Mouse (Mus musculus) 416B (cell line): ENCODE measurements around the gene Slc7a1.
"Not testable (repeated sequence)": the region's sequence is repeated elsewhere in the genome, so short reads cannot be mapped to it uniquely, and the experiment has no call there.

Experiments used
- DNase-seq: peaks from one replicate; pipeline ENCODE4 v3.0.0; 2011; ENCODE audit warnings: low read depth

Gene Slc7a1

DNA sequence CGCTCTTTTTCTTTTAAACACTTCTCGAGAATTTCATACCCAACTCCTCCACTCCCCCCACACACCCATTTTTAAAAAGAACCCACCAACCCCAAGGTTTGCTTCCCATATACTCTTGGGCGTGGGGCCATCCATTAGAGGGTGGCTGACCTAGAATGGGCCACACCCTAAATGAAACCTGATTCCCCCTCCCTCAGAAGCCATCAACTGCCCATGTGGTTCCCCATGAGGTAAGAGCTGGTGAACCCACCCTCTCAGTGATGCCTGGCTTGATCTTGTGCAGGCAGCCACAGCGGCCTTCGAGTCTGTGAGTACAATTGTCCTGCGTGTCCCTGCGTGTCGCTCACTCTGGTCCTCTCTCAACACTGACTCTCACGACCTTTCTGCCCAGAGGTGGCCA lies 33.2 kb downstream of the Slc7a1 start:
- DNase-seq = no peak

DNA sequence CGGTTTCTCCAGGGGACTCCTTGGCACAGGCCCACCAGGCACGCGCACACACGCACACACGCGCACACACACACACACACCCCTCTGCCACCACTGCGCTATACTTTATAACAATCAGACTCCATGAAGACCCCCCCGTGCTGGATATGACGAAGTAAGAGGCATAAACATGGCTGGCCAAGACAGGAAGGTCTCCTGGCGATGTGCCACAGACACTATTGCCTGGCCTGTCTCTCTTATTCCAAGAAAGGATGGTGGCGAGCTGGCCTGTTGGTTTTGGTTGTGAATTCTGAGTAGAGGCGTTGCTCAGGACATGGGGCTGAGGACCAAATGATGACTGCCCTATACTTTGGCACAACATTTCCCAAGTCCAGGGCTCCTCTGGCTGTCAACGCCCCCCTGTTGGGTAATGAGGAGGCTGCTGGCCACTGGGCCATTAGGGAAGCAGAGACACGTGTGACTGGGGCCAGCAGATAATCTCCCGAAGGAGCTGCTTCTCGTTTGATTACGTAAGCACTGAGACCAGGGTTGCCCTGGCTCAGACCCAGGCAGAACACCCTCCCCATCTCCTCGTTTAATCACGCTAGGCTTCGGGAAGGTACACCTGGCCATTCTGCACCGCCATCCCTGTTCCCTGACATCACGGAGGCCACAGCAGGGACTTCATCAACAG lies 36.1 kb downstream of the Slc7a1 start:
- peak; percentile 49 for DNase-seq

DNA sequence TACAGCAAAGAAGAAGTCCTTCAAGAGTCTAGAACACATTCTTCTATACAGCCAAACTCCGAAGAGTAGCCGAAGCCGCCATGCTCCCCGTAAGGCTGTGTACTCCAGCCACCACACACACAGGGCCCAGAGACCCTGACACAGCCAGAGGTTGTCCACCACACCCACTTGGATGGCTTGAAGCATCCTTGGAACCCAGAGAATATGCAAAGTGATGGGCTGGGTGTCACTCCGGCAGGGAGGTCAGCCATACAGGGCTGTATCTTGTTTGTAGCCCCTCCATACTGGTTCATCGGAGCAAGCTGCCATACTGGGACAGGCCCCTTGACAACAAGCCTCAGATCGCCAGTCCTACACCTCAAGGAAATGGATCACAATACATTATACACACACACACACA lies 37.4 kb downstream of the Slc7a1 start:
- no peak for DNase-seq

DNA sequence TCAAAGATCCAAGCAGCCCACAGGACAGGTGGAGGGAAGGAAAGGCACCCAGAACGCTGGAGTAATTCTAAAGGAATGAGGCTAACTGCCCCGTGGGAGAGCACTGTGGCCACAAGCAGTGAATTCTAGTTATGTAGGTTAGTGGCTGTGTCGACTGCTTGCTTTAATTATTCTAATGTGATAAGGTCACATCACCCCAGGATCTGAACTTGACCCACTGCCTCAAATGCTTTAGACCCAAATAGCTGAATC lies 38.0 kb downstream of the Slc7a1 start:
- DNase-seq = no peak

DNA sequence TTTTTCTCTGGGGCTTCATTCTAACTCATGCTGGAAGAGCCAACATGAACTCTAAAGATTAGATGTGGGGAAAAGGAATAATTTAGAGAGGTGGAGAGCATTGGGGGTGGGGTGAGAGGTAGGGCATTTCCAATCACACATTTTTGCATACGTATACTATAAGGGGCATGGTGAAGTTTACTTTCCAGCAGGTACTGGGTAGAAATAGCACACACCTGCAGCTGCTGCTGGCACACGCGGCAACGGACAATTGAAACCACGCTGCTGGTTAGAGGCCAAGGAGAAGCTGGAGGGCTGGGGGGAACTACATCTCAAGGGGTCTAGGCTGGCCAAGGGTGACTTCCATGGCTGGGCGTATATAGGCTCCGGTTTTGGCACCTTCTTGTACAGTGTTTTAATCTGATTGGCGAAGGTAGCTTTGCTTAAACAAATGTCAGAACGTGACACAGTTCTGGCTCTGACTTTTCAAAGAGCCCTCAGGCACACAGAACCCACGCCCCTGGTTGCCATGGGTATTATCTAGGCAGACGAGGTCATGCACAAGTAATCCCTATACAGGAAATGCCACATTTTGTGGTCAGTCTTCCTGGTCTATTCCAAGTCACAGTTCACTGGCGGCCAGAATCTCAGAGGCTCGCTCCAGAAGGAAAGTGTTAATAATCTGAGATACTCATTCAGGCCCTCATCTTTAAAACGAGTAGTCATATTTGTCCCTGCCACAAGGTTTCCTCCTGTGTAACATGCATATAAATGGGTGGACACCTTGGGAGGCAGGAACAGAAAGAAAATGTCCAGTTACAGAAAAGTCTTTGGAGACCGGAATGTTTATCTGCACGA lies 38.6 kb downstream of the Slc7a1 start:
- peak; percentile 32 for DNase-seq

DNA sequence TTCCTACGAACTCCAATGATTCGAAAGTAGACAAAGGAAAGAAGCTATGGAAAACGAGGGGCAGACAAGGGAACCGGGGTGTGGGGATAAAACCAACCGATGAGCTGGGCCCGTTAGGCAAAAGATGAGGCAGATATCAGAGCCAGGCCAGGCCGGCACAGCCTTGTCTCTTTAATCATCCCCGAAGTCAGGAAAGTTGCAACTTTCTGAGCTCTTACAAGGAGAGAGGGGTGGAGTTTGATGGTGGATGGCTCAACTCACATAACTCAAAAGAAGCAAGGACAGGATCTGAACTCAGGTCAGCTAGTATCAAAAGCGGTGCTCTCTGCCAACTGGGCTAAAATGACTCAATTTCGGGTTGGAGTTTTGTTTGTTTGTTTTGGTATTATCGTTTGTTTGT lies 40.6 kb downstream of the Slc7a1 start:
- DNase-seq = no peak

DNA sequence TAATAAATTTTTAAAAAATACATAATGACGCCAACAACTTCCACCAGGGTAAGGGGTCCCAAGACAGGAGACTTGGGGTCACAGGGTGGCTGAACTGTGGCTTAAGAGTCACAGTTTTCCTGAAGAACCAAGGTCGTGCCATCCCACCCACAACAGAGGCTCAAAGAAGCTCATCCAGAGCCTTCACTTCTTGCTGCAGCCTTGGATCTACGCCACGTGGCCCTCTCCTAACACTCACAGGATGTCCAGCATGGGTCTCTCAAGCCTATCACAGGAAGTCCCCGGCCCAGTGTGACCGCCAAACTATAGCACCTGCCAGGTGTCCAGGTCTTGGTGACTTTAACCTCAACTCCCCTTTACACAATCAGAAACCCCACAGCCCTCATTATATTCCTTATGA lies 42.5 kb downstream of the Slc7a1 start:
- no peak for DNase-seq

DNA sequence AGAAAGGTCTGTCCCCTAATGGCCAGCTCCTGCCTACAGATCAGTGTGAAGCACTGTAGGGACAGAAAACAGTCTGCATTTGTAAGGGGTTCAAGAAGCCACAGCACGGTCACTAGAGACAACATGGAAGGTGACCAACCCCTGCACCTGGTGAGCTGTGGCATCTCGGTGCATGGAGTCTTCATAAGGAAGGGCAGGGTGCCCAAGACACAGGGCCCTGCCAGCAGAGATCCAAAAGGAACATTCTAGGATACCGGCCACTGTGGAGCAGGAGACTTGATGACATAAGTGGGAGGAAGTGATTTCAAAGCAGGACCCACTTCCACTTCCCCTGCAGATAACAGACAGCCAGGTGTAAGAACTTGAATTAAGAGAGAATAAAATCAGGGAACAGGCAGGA lies 43.9 kb downstream of the Slc7a1 start:
- no peak for DNase-seq

DNA sequence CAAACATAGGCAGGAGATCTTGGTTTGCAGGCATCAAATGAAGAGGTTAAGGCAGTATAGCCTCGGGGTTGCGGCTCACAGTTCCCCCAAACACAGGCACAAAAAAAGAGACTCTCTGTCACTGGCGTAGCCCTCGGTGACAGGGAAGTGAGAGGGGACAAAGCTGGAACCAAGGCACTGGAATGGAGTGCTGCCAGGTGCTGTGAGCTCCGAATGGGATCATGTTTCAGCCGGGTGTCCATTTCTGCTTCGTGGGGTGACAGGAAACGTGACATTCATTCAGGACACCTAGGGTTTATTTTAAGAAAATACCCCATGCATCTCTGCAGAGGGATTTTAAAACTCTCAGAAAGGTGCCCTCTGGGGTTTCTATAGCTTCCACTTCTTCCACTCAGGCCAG lies 45.2 kb downstream of the Slc7a1 start:
- no peak for DNase-seq

DNA sequence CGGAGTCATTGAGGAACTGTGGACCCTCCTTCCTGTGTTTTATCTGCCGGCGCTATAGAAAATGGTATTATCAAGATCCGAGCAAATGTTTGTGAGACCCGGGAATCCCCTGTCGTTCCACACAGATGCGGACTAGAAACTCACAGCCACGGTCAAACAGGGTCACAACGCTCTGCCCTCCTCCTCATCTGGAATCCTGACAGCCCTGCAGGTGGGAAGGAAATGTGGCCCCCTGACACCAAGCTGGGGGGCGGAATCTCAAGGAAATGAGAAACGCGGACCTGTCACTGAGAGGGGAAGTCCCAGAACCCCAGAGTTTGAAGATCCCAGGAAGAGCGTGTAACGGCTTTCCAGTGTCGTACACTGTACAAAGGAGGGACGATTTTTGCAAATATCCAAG lies 46.3 kb downstream of the Slc7a1 start:
- DNase-seq = no peak

DNA sequence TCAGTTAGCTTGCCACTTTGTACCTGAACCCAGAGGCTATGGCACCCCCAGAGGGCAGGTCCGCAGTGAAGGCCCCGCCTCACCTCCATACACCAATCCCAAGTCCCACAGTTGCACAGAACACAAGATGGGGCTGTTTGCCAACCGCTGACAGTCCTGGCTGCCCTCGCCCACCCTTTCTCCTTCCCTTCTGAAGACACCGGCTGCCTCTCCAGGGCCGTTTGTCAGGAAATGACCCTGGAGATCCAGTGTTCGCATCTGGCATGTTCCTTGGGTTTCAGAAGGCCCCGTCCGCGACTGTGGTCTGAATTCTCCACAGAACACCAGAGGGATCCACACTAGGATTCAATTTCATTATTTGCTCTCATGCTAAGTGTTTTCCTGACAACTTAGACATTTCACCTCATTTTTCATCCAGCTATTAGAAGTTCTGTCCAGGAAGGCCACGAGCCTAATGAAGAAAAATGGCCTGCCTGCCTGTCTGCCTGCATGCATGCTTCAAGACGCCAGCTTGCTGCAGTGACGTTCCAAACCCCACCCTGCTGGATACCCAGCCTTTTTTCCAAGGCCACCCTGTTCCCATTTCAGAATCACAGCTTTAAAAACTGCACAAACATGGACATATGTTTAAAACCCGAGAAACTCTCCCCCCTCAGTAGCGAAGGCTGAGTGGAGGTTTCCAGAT lies 50.2 kb downstream of the Slc7a1 start:
- DNase-seq = no peak

DNA sequence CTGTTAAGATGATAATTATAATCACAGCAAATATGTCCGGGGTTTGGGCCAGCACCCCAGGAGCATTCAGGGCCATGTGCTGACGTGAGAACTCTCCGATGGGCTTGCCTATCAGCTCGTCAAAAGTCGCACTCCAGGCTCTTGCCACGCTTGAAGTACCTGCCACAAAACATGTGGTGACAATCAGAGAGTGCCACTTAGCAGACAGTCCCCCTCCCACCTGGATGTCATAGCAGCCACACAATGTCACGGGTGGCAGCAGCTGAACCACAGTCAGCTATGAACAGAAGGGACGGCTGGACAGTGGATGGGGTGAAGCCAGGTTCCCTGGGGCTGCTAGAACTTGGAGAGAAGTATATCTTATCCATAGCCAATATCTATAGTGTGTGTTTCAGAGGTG lies 51.6 kb downstream of the Slc7a1 start:
- no peak for DNase-seq

DNA sequence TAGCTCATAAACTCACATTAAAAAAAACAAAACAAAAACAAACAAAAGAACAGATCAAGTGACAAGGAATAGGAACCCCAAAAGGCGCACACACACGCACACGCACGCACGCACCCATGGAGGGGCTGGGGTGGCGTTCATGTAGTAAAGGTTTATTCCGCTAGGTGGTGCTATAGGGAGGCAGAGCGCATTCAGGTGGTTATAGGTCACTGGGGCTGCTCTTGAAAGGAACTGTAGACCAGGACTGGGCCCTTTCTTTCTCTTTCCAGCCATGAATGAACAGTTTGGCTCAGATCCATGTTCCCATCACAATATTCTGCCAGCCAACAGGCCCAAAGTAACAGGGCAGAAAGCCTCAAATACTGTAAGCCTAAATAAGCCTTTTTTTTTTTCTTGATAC lies 53.2 kb downstream of the Slc7a1 start:
- DNase-seq = peak; percentile 31

DNA sequence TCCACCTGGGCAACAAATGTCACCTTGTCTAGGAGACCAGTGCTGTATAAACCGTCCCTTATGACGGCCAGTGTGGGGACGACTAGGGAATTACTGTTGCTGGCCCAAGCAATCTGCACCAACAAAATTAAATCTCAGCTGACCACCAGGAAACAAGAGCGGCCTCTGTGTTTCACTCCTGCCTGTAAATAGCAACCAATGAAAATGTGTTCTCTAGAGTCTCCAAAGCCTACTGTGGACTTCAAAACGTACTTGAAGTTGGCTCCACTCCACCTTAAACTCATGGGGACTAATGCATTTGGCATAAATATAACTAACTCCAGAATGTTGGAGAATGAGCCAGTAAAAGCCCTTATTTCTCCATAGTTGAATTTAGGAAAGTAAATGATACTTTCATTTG lies 55.3 kb downstream of the Slc7a1 start:
- DNase-seq = no peak

DNA sequence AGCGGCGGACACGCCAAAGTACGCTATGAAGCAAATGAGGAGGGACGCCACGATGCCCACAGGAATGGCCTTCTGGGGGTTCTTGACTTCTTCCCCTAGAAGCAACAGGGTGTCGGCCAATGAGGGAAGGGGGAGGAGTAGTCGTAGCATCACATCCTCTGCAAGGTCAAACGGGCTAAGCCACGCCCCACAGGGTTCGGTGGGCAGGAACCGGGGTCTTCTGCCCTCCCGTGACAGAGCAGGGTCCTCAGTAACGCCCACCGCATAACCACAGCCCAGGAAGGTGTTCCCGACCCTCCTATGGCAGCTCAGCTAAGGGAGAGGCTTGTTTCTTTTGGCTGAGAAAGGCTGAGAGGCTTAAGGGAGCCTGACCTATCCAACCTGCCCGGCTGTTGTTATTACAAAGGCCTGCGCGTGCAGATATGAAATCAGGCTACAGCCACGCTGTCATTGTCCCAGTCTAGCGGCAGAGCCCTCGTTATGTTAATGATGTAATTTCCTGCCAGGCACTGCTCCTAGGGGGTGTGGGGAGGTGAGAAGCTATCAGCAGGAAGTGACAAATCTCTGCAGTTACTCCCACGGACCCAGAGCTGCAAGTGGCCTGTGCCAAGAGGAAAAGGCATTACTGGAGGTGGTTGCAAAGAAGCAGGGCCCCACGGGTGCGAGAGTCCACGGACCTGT lies 57.5 kb downstream of the Slc7a1 start:
- peak; percentile 88 for DNase-seq

DNA sequence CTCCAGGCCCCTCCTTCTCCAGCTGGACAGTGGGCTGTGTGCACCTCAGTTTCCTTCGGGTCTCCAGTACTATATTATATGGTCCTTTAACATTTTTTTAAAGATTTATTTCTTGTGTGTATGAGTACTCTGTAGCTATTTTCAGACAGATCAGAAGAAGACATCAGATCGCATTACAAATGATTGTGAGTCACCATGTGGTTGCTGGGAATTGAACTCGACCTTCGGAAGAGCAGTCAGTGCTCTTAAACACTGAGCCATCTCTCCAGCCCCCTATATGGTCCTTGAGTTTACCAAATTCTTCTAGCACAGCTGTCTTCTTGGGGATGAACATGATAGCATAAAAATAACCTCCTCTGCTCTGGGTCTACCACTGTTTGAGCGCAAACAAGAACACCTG lies 60.6 kb downstream of the Slc7a1 start:
- no peak for DNase-seq

DNA sequence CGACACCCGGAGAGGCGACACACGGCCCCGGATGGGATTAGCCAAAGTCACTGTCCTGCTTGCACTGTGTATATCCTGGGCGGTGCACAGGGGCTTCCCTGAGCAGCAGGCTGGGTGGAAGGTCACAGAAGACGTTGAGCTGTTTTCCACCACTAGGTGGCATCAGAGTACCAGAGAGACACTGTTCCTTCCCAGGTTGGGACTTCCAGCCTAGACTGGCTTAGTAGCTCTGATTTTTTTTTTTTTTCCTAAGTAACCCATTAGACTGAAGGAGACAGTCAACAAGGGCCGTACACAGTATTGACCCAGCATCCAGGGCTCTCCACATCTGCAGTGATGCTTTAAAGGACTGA lies 67.1 kb downstream of the Slc7a1 start:
- peak; percentile 67 for DNase-seq

DNA sequence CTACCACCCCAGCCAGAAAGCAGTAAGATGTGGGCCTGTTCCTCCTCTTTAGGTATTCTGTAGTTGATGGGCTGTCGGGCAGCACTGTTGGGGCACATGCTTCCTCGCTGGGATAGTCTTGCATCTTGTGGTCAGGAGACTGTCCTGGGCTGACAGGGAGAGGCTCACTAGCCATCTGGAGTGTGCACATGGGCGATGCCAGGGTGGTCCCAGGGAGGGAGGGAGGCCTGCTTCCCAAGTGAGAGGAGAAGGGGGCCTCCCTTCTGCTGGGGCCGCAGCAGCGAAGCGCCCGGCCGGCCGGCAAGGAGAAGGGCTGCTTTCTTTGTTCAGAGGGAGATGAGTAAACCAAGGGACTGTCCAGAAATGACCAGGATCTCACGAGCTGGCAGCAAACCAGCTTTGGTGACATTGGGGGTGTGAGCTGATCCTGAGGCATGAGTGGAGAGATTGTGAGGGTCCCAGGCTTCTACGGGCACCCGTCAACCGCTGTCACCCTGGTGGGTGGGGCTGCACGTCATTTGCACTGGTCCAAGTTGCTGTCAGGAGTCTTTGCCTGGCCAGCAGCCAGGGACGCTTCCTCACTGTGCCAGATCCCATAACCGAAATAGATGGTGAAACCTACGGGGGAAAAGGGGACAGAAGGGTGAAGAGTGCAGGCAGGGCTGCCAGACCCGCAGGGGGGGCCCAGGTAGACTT lies 67.6 kb downstream of the Slc7a1 start:
- DNase-seq = no peak

DNA sequence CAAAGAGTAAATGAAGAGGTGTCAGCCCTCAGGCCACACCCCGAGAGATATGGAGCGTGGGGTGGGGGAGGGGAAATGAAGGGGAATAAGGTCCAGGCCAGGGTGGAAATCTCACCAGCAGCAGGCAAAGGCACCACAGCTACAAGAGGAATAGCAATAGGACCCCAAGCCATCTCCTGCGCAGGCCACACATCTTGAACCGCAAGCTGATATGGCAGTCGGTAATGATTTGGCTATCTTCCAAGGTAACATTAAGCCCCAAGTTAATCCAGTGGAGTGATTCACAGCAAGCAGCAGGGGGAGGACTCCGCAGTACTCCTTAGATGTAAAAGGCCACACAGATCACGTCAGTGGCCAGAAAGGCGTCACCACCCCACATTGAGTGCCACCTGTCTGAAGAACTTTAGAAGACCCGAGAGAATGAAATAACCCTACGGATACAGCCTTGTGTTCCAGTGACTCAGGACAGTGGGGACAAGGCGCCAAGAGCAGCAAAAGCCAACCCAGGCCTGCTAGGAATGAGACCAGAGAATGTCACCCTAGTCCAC lies 68.4 kb downstream of the Slc7a1 start:
- DNase-seq = no peak

DNA sequence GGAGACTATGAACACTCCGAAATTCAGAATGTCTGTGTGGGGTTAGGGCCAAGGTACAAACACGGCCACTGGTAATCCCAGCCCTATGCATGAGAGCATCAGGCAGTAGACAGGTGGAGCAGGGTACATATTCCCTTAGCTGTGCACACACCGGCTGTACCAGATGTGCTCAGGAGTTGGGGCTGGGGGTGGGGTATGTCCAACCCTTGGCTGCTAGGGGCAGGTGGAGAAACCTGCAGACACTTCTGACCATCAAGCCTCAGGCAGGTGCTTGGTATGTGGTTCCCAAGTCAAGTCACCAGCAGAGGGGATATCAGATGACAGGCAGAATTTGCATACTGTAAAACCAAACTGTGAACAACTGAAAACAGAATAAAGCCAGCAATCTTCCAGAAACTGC lies 70.7 kb downstream of the Slc7a1 start:
- no peak for DNase-seq

DNA sequence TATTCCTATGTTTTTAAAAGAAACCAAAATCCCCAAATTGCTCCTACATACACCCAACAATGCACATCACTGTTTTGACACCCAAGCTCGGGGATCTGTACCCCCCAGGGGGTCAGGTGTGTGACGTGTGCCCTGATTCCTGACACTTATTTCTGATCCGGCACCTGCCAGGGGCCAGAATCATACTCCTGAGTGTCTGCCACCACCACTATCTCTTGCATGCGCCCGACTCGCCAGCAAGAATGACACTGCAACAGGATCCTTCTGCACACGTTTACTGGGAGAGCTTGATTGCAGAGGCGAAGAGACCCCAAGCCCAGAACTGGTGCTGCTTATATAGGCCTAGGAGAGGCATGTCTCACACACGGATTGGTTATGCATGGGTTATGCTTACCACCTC lies 73.4 kb downstream of the Slc7a1 start:
- DNase-seq = not testable (repeated sequence)

DNA sequence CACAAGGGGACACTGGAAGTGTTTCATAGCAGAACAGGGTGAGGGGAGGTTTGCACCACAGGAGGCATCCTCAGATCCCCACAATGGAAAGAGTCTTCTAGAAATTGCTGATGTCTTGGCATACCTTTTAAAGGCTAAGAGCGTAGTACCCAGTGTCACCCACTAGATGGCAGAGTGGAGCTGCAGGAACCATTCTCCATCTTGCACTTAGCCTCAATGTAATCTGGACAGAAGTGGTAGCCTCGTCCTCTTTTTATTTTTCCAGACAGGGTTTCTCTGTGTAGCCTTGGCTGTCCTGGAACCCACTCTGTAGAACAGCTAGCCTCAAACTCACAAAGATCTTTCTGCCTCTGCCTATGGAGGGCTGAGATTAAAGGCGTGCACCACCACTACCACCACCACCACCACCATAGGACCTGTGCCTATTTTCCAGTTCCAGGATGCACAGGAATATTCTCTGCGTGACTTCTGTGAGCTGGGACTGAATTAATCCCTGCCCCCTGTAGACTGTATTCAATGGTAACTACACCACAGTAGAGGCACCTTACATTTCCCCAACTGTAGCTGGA lies 74.3 kb downstream of the Slc7a1 start:
- peak; percentile 71 for DNase-seq
